Mouse (Mus musculus) left cerebral cortex, adult 9 months (tissue): Measurements from ENCODE around the gene Usp48.

ENCODE experiments used
- DNase-seq, 2 experiments: peaks; one replicate each; pipeline ENCODE4 v3.0.0; 2022; ENCODE audit warnings: low spot score in 2 of 2

Gene Usp48

GRCm38 (mm10) chr4:137609281-137609680 is 15.7 kb downstream of the Usp48 start:
- no peak for DNase-seq

- DNase-seq, result no peak
Observed at GRCm38 (mm10) chr4:137609702-137610101, 16.1 kb downstream of the Usp48 start.

- no peak for DNase-seq
Observed at GRCm38 (mm10) chr4:137610256-137610655, 16.7 kb downstream of the Usp48 start.

- DNase-seq, result no peak
Observed at GRCm38 (mm10) chr4:137622847-137623246, 29.3 kb downstream of the Usp48 start.

GRCm38 (mm10) chr4:137627476-137628235 is 34.1 kb downstream of the Usp48 start:
- DNase-seq, result no peak

- DNase-seq, result no peak
Observed at GRCm38 (mm10) chr4:137628400-137628799, 34.8 kb downstream of the Usp48 start.

- no peak for DNase-seq
Observed at GRCm38 (mm10) chr4:137629354-137629753, 35.8 kb downstream of the Usp48 start.

- no peak for DNase-seq
Observed at GRCm38 (mm10) chr4:137630153-137630552, 36.6 kb downstream of the Usp48 start.

GRCm38 (mm10) chr4:137631596-137631995 is 38.0 kb downstream of the Usp48 start:
- DNase-seq, result no peak

GRCm38 (mm10) chr4:137633394-137633793 is 39.8 kb downstream of the Usp48 start:
- DNase-seq, result no peak

GRCm38 (mm10) chr4:137636597-137636996 is 43.0 kb downstream of the Usp48 start:
- no peak for DNase-seq

- no peak for DNase-seq
Observed at GRCm38 (mm10) chr4:137641556-137641955, 48.0 kb downstream of the Usp48 start.

GRCm38 (mm10) chr4:137642101-137642500 is 48.5 kb downstream of the Usp48 start:
- DNase-seq, result no peak

GRCm38 (mm10) chr4:137643459-137643858 is 49.9 kb downstream of the Usp48 start:
- no peak for DNase-seq

- DNase-seq, result no peak
Observed at GRCm38 (mm10) chr4:137646262-137646661, 52.7 kb downstream of the Usp48 start.

- DNase-seq, result no peak
Observed at GRCm38 (mm10) chr4:137647648-137648047, 54.1 kb downstream of the Usp48 start.

GRCm38 (mm10) chr4:137648230-137648629 is 54.7 kb downstream of the Usp48 start:
- DNase-seq, result no peak

GRCm38 (mm10) chr4:137650912-137651311 is 57.4 kb downstream of the Usp48 start:
- DNase-seq, result no peak

GRCm38 (mm10) chr4:137652835-137653346 is 59.3 kb downstream of the Usp48 start:
- DNase-seq, result no peak

GRCm38 (mm10) chr4:137655241-137656031 is 61.9 kb downstream of the Usp48 start:
- no peak for DNase-seq

GRCm38 (mm10) chr4:137657674-137658073 is 64.1 kb downstream of the Usp48 start:
- no peak for DNase-seq

- no peak for DNase-seq
Observed at GRCm38 (mm10) chr4:137659541-137659940, 66.0 kb downstream of the Usp48 start.
